Mouse (Mus musculus) WW6 (cell line): ENCODE measurements around the gene Egfem1.
A peak's percentile ranks its signal among the peaks of the same experiment; 100 is the strongest.

Experiments
- DNase-seq: peaks from one replicate; pipeline ENCODE4 v3.0.0-alpha.2; 2013; ENCODE audit warnings: low read depth, low spot score

Egfem1 gene

DNA sequence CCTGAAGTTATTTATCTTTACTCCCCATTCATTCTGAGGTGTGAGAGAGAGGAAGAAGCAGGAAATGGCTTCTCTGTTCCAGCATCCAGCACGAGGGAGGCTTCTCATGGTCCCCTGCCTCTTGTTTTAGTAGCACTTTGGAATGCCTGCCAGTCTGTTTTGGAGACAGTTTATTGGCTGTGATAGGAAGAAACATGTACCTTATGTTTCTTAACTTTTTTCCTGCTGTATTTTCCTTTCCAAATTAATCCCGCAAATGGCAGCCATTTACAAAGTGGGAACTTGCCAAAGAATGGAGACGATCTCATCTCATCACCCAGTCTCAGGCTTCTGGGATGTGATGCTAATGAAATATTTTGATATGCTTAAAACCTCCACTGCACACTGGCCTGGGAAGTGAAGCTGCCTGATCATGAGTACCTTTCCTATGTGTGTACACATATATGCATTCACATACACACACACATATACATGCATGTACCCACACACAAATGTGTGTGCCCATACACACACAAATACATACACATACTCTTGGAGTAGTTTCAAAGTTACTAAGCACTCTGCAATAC, 260.5 kb downstream of the Egfem1 start:
- no peak for DNase-seq

DNA sequence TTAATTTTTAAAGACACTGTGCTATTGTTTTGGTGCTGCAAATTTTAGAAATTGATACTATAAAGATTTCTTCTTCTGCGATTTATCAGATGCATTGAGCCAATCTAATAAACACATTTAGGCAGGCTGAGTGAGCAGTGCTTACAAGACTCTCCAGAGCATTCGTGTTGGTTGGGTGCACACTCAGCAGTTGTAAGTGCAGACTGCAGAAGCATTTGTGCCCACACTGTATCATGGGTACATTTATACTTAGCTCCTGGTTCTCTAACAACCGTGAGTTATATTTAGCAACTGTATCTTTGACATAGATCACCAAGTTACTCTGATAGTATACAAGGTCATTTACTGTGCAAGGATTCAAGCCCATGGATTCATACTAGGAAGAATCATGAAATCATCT, 264.0 kb downstream of the Egfem1 start:
- DNase-seq = no peak

DNA sequence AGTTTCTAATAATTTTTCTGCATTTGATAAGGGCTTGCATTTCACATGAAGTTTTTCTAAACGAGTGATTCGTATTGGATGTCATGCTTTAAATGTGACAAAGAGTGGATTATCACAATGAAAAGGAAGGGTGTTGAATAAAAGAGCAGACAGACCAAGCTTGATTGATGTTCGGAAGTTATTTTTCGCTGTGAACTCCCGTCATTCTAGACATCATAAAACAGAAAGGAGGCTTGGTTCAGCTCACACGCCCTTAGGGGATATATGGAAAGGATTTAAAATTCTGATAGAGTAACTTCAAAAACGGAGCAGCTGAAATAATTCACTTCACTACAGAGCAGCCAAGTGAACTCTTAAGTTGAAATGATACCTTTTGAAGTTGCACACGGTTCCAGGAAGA, 285.1 kb downstream of the Egfem1 start:
- DNase-seq = no peak

DNA sequence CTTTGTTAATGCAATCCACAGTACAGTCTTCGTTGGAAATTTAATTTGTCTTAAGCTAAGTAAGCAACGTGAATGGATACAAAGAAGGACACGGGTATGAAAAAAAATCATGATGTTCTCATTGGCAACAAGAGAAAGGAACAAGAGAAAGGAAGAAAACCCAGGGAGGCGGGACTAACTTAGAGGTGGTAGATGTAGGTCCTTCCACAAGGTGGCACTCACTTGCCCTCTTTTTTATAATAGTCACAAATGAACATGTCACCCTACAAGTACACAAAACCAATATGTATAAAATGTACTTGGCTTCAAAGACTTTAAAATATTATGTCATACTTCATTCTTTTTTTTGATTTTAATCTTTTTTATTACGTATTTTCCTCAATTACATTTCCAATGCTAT, 288.7 kb downstream of the Egfem1 start:
- peak; percentile 4 for DNase-seq

DNA sequence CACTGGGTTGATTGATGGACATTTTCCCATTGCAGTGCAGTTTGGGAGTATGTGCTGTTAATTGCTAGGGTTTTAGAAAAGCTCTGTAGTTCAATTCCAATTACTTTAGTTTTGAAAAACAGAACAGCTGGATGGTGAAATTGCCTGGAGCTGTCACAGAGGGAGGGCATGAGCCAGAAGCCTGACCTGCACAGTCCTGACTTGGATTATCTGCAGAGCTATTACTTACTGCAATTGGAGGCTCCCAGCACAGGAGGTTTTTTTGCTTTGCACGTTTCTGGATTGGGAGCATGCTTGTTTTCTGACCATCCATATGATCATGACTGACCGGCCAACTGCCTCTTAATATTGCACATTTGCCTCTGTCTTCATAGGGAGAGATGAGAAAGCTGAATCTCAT, 299.4 kb downstream of the Egfem1 start:
- no peak for DNase-seq

DNA sequence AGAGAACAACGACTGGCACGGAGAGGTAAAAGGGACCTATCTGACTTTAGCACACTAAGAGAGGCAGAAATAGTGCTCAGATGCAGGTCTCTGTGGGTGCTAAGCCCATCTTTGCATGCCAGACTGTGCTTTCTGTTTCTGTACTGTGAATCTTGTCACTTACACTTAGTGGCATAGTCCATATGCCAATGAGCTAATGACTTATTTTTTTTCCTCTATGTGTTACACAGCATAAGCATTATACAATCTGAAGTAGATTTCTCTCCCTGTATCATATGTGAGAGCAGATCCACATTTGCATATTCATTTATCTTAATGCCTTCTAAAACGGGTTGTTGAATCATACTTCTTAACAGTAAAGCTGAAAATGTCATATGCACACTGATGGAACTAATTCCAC, 317.2 kb downstream of the Egfem1 start:
- DNase-seq = no peak

DNA sequence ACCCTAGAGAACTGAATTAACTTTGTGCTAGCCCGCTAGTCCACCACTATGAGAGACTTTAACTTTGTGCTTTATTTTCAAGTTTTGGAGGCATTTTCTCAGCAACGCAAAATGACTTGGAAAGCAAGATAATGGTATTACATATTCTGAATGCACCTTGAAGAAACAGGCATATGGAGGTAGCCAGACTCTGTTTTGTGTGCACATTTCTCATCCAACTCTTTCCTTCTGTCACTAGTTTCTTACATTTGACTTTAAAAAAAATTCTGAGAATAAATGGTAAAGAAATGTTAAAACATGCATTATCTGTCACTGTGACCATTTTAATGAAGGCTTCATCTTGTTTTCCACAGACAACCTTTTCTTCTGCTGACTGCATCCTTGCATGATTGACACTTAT, 339.8 kb downstream of the Egfem1 start:
- DNase-seq = no peak

DNA sequence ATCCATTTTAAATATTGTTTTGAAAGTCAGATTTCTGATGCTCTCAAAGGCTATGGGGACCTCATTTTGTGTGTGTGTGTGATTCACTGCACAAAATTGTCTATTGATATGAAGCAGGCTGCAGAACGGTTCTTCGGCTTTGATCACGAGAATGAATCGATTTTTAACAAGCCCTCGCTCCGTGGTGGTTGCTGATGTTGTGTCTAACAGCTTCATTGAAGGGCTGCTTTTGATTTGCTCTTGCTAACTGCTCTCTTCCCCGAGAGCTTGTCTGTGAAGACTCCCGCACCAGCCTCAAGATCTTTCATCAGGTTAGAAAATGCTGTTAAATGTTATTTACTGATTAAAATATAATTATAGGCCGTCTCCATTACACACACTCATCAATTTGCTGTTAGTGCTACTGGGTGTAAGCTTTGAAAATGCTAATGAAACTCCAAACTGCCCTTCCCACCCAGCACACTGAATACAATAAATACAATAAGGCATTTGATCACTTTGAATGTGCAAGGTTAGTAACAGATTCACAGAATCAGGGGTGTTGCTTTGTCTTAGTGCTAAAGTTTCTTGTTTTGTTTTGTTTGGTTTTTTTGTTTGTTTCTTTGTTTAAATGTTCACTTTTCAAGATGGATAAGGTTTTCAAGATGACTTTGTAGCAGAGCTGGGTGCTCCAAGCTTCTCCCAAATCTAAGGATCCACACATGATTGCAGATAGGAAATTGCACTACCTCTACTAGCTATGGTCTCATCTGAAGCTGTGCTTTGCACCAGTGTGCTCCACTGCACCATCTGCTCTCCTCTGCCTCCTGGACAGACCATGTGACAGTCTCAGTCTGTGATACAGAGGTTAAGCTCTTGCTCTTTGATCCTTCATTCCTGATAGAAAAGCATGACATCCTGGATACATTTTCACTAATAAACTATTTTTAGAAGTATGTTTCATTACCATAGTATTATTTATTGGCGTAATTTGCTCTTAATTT, 350.6 kb downstream of the Egfem1 start:
- DNase-seq = no peak

DNA sequence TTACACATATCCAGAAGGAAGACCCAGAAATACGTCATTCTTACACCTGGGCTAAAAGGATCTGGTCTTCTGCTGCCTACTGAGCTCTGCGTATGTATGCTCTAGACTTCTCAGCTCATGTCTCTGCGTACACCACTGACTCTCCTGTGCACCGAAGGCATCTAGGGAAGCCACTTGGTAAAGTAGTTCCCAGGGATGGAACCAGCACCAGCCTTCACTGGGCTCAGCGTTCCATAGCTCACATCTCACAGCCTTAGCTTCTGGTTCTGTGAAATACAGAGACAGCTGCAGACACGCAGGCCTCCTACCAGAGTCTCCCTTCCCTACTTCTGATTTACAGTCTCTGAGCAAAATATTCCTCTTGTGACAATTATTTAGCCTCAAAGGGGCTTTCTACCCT, 361.2 kb downstream of the Egfem1 start:
- no peak for DNase-seq

DNA sequence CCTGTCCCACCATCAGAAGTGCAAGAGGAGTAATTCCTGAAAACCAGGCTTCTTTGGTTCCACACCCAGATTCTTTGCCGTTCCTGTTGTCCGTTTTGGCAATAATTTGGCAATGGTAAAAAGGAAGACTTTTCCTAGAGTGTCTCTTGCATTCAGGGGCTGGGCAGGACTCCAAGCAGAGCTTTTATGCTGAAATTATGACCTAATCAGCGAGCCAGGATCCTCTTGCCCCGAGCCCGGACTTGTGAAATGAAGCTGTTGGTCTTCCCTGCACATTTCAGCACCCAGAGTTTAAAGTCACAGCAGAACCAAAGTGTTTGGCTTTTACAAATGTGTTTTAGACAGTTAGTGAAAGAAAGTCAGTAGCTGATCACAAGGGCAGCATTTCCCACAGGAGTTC, 362.8 kb downstream of the Egfem1 start:
- no peak for DNase-seq

DNA sequence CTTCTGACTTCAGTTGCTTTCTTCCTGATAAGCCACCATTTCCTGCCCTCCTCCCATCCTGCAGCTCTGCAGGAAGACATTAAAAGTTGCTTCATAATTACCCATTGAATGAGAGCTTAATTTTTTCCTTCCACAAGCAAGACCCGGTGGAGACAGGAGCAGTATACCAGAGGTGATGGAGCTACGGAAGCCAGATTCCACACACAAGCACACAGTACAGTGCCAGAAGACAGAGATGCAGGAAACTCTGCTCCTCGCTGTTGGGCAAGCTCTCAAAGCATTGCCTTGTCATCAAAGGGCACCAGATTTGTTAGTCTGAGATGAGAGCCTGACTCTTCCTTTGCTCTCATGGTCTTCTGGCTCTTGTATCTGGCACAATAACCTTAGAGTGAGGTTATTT, 364.3 kb downstream of the Egfem1 start:
- no peak for DNase-seq

DNA sequence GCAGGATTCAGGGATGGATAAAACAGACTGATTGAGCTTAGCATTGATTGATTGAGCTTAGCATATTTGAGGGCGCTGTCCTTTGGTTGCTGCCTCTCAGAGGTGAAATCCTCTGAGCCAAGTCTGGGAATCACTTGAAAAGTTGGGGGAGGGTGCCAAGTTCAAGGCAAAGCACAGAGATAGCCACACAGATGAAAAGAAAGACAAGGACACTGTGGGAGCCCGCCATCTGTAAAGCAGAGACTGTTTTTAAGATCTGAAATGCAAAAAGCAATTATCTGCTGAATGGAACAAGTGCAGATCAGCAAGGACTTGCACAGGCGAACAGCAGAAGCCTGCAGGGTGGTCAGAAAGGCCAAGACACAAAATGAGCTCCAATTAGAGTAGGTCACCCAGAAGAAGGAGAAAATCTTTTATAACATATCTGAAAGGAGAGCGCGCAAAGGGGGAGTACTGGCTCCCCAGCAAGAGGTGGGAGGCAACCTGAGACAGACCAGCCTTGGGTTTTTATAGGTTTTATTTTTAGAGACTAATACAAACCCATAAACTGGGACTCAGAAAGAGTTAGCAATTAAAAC, 367.1 kb downstream of the Egfem1 start:
- DNase-seq = no peak

DNA sequence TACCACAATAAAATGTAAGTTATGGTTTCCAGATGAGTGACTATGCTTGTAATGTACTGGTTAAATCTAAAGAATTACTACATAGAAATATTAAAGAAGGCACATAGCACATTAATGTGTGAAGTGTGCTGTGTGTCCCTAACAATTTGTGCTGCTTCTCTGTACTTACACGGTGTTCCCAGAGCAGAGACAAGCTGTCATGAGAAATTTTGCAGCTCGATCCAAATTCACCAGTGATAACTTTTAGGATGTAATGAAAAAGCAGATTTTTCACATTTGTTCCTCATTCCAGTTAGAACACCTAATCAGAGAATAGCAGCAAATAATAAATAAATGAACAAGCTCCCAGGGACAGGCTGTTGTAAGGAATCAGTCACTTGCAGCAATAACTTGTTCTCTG, 416.4 kb downstream of the Egfem1 start:
- DNase-seq = no peak

DNA sequence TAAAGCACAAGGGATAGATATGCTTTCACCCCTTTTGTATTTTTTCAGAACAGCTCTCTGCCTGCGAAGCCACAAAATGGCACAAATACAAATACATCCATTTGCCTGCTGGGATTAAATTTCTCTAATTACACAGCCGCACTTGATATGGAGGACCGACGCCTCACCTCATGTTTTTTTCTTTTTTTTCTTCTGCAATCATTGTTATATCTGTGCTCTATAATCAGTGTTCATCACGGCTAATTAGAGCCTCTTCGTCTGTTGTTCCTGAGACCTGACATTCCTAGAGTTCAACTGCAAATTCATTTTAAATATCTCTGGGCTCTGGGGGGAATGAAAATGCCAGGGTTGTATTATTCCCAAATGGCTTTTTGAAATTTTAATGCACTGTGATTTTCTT, 417.4 kb downstream of the Egfem1 start:
- DNase-seq = no peak

DNA sequence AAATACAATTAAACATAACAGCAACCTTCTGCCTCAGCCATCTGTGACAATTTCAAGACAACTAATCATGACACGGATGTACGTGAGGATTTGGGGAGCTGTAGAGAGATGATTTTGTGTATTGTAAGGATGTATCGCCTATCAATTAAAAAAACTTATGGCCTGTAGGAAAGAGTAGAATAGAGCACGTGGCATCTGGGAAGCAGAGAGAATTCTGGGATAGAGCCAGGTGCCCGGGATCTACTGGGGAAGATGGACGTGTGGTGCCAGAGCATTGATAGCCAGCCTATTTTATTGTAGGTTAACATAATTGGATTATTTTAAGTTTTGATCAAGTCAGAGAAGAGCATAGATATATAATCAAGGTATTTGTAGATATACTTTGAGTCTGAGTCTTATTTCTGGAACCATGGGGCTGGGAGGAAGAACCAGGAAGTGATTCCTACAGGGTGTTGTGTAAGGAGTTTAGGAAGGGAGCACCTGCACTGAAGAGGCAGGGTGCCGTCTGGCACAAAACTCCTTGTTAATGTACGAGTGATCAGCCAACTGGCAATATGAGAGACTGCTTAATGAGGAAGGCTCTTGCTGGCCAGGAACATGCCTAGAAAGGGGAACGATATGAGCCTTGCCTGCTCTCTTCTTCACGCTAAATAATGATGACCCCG, 443.6 kb downstream of the Egfem1 start:
- DNase-seq = no peak

DNA sequence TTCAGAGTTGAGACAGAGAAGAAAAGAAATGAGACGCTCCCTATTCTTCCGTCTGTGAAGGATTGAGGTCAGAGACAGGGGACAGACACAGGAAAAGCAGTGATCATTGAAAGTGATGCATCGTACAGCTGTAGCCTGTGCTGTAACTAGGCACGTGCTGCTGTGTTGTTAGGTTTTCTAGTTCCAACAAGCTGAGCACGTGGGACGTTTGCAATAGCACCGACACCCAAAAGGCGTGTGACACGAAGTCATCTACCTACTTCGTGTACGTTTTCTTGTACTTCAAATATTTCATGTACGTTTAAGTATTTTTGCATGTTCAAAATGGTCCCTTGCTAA, 444.1 kb downstream of the Egfem1 start:
- no peak for DNase-seq

DNA sequence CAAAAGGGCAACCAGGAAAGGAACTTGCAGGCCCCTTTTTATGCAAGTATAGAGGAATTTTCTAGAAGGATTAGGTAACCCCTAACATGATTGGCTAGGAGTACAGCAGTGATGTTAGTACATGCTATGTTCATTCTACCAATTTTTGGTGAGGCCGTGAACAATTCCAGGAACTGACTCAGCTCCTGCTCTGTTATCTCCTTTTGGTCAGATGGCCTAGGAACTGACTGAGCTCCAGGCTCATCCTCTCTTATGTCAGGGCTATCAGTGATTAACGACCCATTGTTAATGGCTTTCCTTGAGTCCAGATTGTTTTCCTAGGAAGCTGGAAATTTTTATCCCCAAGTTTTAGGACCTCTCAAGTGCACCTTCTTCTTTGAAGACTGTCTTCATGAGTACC, 457.4 kb downstream of the Egfem1 start:
- DNase-seq = no peak

DNA sequence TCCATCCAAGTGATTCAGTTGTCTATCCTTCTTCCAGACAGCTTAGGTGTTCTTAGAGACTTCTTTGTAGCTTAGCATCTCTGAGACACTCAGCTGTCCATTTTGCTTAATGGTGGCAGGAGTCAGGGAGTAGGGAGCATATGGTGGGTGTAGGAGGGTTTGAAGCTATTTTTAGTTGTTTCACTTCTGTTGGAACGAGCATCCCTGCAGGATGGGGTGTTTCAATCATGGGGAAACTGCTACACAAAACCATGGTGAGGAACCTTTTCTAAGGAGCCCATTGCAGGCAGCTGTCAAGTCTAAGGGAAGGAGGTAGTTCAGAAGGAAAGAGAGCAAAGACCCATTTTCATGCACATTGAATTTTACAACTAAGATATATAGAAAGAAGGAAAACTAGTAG, 458.1 kb downstream of the Egfem1 start:
- no peak for DNase-seq

DNA sequence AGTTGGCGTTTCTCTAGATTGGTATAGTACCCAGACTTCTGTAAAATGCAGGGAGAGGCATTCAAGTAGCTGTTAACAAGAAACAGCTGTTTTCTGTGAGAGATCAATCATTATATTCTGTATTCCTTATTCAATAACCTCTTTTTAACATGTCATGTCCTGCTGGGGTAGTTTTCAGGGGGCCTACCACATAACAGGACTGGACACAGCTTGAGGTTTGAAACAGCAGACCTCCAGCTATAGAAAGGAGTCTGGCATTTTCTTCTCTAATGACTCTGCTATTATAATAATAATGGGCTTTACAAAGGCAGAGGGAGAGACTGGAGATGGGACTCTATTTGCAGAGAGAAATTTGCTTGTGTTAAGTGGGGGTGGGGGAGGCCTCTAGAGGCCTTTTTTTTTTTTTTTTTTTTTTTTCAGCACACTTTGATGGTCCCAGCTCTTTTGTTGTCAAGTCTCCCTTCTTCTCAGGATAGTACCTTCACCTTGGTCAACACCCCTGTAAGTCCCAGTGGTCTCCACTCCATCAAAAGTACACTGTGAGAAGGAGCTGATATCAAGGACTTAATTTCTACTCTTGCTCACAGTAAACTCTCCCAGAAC, 459.8 kb downstream of the Egfem1 start:
- DNase-seq = no peak

DNA sequence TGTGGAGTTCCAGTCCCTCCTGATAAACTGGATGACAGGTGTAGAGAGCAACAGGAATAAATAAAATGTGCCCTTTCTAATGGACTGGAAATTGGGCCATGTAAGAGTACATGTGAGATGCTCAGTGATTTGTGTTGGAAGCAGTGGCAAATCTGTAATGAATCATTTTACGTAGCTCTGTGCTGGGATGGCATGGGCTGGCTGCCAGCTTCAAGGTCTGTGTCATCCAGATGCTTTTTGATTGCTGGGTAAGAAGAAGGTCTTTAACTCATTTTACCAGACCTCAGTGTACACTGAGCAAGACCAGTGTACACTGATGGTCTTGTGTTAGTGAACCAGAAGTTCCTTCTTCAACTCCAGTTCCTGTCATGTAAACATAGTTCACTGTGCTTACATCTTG, 462.2 kb downstream of the Egfem1 start:
- no peak for DNase-seq

DNA sequence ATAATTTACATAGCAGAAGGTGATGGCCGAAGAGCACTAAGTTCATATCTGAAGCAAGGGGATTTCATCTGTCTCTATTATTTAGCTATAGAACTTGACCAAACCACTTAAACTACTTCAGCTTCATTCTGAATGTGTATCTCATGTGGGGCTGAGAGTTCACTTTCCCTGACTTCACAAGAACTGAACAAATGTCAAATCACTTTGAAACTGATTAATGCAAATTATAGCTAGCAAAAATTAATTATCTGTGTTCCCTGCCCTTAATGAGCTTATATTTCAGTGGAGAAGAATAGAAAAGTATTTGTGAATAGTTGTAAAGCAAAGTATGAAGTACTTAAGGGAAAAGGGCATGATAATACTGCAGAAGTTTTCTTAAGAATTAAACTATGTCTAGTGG, 481.3 kb downstream of the Egfem1 start:
- no peak for DNase-seq
